In genomic region chr6:91843628-91844153, GRCm38 (mm10) we compare ENCODE assay signal across 7 mouse cellular contexts. TPM values are rescaled to one million over a fixed set of nuclear protein-coding genes. Genes with fewer than 3 reads are reported as not detected.
DNase-seq lines count a peak whose midpoint lies in the region; ATAC-seq lines count a peak whose summit lies in the region.

No protein-coding gene starts in this region.

- peaks cover 77% of the 10 kb centered on the region for H3K27me3 ChIP-seq in liver, embryonic 11.5 days (replicated peaks; ENCODE audit: control insufficient read depth, insufficient read depth, low read length)
- peaks cover 71% of the 10 kb centered on the region for H3K27me3 ChIP-seq in forebrain, embryonic 12.5 days
- H3K27me3 ChIP-seq in limb, embryonic 10.5 days (ENCODE audit: low read depth, poor library complexity, severe bottlenecking): peaks cover 90% of the 10 kb centered on the region

- no peak overlapping the region for H3K27ac ChIP-seq in liver, embryonic 11.5 days (ENCODE audit: low read depth, low read length)
- no peak overlapping the region for H3K27ac ChIP-seq in forebrain, embryonic 12.5 days
- H3K27ac ChIP-seq in limb, embryonic 10.5 days: no peak overlapping the region

- H3K36me3 ChIP-seq in liver, embryonic 11.5 days (ENCODE audit: control insufficient read depth, insufficient read depth, low read length): no peaks in the 10 kb centered on the region
- H3K36me3 ChIP-seq in forebrain, embryonic 12.5 days (replicated peaks): no peaks in the 10 kb centered on the region
- no peaks in the 10 kb centered on the region for H3K36me3 ChIP-seq in limb, embryonic 10.5 days

- DNase-seq in liver, embryonic 11.5 days (ENCODE audit: low spot score): no peak
- no peak for DNase-seq in liver
- DNase-seq in limb, embryonic 10.5 days (ENCODE audit: low spot score): no peak
- DNase-seq in retina, embryonic 14.5 days (ENCODE audit: low spot score): peak; percentile 36
- DNase-seq in urinary bladder, postnatal 10 days (ENCODE audit: low spot score): no peak
- no peak for DNase-seq in kidney, postnatal 25 days

- ATAC-seq in liver, embryonic 11.5 days (replicated peaks; ENCODE audit: low FRiP score): no peak
- ATAC-seq in forebrain, embryonic 12.5 days (ENCODE audit: low FRiP score): peak; percentile 45; the same call in 1 of the 2 replicates

- peak overlapping the region; percentile 66 for H3K4me2 ChIP-seq in liver, embryonic 11.5 days
- H3K4me2 ChIP-seq in forebrain, embryonic 12.5 days: peak overlapping the region; percentile 89

- peak overlapping the region; percentile 46 for H3K4me3 ChIP-seq in liver, embryonic 11.5 days (ENCODE audit: low read depth, low read length)
- peak overlapping the region; percentile 61 for H3K4me3 ChIP-seq in forebrain, embryonic 12.5 days (replicated peaks)
- peak overlapping the region; percentile 61 for H3K4me3 ChIP-seq in limb, embryonic 10.5 days

- no peaks in the 10 kb centered on the region for H3K9me3 ChIP-seq in liver, embryonic 11.5 days (ENCODE audit: control insufficient read depth, low read length)
- no peaks in the 10 kb centered on the region for H3K9me3 ChIP-seq in forebrain, embryonic 12.5 days
- no peaks in the 10 kb centered on the region for H3K9me3 ChIP-seq in limb, embryonic 10.5 days (replicated peaks)

- no peaks in the 10 kb centered on the region for H3K4me1 ChIP-seq in liver, embryonic 11.5 days (replicated peaks; ENCODE audit: control insufficient read depth, insufficient read depth, low read length)
- peaks cover 30% of the 10 kb centered on the region for H3K4me1 ChIP-seq in forebrain, embryonic 12.5 days
- peaks cover 19% of the 10 kb centered on the region for H3K4me1 ChIP-seq in limb, embryonic 10.5 days

- 5% methylated on average over 69 of the region's 69 CpGs for WGBS in liver, embryonic 11.5 days
- WGBS in forebrain, embryonic 12.5 days: 4% methylated on average over 59 of the region's 69 CpGs
- 11% methylated on average over 69 of the region's 69 CpGs for WGBS in limb, embryonic 10.5 days

- H3K9ac ChIP-seq in liver, embryonic 11.5 days (ENCODE audit: low read depth, low read length): no peak overlapping the region
- H3K9ac ChIP-seq in forebrain, embryonic 12.5 days: peak overlapping the region; percentile 66

RNA-seq across cellular contexts. Expression of gene Grip2, which starts 16.6 kb away (rescaled TPM):
- polyA plus RNA-seq in liver, embryonic 11.5 days (2014; fragmentation: Nextera tagmentation; extraction: Ambion mirVana): 0.10 and 0.21 TPM in 2 replicates
- polyA plus RNA-seq in forebrain, embryonic 12.5 days (2016; fragmentation: Nextera tagmentation; extraction: Ambion mirVana): 1.4 and 1.9 TPM in 2 replicates
- polyA plus RNA-seq in limb, embryonic 10.5 days (2016; fragmentation: Nextera tagmentation; extraction: Ambion mirVana): 0.06 and 0.28 TPM in 2 replicates

RNA-seq across cellular contexts. Expression of gene Ccdc174, which starts 34.2 kb away (rescaled TPM):
- polyA plus RNA-seq in liver, embryonic 11.5 days (2014; fragmentation: Nextera tagmentation; extraction: Ambion mirVana): 27.1 and 29.8 TPM in 2 replicates
- 53.5 and 61.1 TPM in 2 replicates for polyA plus RNA-seq in forebrain, embryonic 12.5 days (2016; fragmentation: Nextera tagmentation; extraction: Ambion mirVana)
- 27.2 and 30.6 TPM in 2 replicates for polyA plus RNA-seq in limb, embryonic 10.5 days (2016; fragmentation: Nextera tagmentation; extraction: Ambion mirVana)

RNA-seq across cellular contexts. Expression of gene 4930590J08Rik, which starts 58.9 kb away (rescaled TPM):
- 0.12 and 0.23 TPM in 2 replicates for polyA plus RNA-seq in liver, embryonic 11.5 days (2014; fragmentation: Nextera tagmentation; extraction: Ambion mirVana)
- polyA plus RNA-seq in forebrain, embryonic 12.5 days (2016; fragmentation: Nextera tagmentation; extraction: Ambion mirVana): 0.83 and 1.2 TPM in 2 replicates
- 0.18 and 0.34 TPM in 2 replicates for polyA plus RNA-seq in limb, embryonic 10.5 days (2016; fragmentation: Nextera tagmentation; extraction: Ambion mirVana)
